17 mouse cellular contexts compared by ENCODE assay signal in genomic region chr9:31196742-31197141, GRCm38 (mm10).
"Had no signal": no experiment of that assay in that cellular context is flagged by ENCODE, and none has a peak within 500 bp of the region (broad histone marks: within the 10 kb centered on the region; RNA-seq: fewer than 3 reads in every experiment).

No protein-coding gene starts in this region.

- H3K4me3 ChIP-seq: neural tube, embryonic 12.5 days; neural tube, embryonic 13.5 days; neural tube, embryonic 15.5 days; stomach, embryonic 15.5 days had no signal

- H3K27me3 ChIP-seq: neural tube, embryonic 12.5 days; neural tube, embryonic 13.5 days; neural tube, embryonic 15.5 days; stomach, embryonic 15.5 days had no signal

- DNase-seq: retina, postnatal 1 day; right cerebral cortex, adult 18-20 months; right cerebral cortex, postnatal 14 days; right cerebral cortex, postnatal 25 days; right cerebral cortex, postnatal 4 days; spleen, adult 18-20 months; thymus, adult 18-20 months; thymus, adult 2 months; thymus, postnatal 14 days; thymus, postnatal 25 days; thymus, postnatal 36 days; thymus, postnatal 4 days had no signal

- H3K9ac ChIP-seq: neural tube, embryonic 12.5 days; neural tube, embryonic 13.5 days; neural tube, embryonic 15.5 days; stomach, embryonic 15.5 days had no signal

- H3K4me1 ChIP-seq: neural tube, embryonic 12.5 days; stomach, embryonic 15.5 days had no signal

- H3K27ac ChIP-seq: neural tube, embryonic 12.5 days; neural tube, embryonic 13.5 days; neural tube, embryonic 15.5 days; stomach, embryonic 15.5 days; stomach, postnatal 0 days had no signal
